19 mouse cellular contexts compared by ENCODE assay signal in the genomic region with DNA sequence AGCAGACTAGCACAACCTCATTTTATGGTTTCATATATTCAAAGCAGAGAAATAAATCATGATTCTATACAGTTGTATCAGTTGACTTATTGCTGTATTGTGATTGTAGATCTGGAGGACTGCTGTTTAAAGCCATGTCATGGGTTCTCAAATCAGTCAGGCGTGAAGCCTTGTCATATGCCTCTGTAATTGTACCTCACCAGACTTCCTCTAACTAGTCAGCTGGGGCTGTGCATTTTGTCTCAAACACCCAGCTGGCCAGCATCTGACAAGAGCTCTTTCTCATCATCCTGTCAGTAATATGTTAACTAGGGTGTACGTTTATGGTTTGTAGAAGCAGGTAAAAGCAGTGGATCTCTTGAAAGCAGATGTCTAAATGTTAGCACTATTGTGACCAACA.
DNase-seq lines count a peak whose midpoint lies in the region; TF ChIP-seq lines count a peak whose summit lies in the region.
"Had no signal": no experiment of that assay in that cellular context is flagged by ENCODE, and none has a peak within 500 bp of the region (broad histone marks: within the 10 kb centered on the region; RNA-seq: fewer than 3 reads in every experiment).

No protein-coding gene starts in this region.

- DNase-seq in embryo, embryonic 11 days, result peak; percentile 17
- DNase-seq in embryo, embryonic 10 days (ENCODE audit: low spot score), result no peak
- peak; percentile 6 for DNase-seq in lung, postnatal 36 days
- DNase-seq in lung, adult 18-20 months, result no peak
- DNase-seq in B cell, adult 2 months, result peak; percentile 72 to 77
- DNase-seq in retina, embryonic 14.5 days (ENCODE audit: low spot score), result peak; percentile 51
- DNase-seq in yolk sac, embryonic 10.5 days (ENCODE audit: low spot score), result no peak
- DNase-seq in lung, adult 2 months, result no peak
- DNase-seq: adrenal gland, postnatal 14 days; cerebellum, adult 2 months; gastrocnemius, postnatal 25 days; kidney, postnatal 10 days; right cerebral cortex, postnatal 14 days had no signal

- no peak for TF ChIP-seq POLR2A in lung, adult 2 months (IDR thresholded peaks at IDR 0.05; ENCODE audit: borderline replicate concordance, extremely low read depth, low read depth, low read length)

- H3K4me3 ChIP-seq in lung, adult 2 months (replicated peaks; ENCODE audit: extremely low read depth, low read depth, low read length), result no peak overlapping the region
- H3K4me3 ChIP-seq: forebrain, embryonic 12.5 days; layer of hippocampus, adult 2 months; left cerebral cortex, adult 2 months; limb, embryonic 10.5 days; lung, embryonic 15.5 days; myocyte had no signal

- WGBS in lung, adult 2 months, result 85% methylated on average over 2 of the region's 2 CpGs

- no peak for TF ChIP-seq CTCF in lung, adult 2 months (IDR thresholded peaks at IDR 0.05; ENCODE audit: insufficient read depth, low read length)

- no peaks in the 10 kb centered on the region for H3K4me1 ChIP-seq in lung, adult 2 months (ENCODE audit: control insufficient read depth, insufficient read depth, low read length)

Comparison
In these comparisons a context has a peak if more than half of its experiments do, and no peak if none do; other contexts are left out.
1. DNase-seq: peak in embryo, embryonic 11 days (single experiment), lung, postnatal 36 days (single experiment), B cell, adult 2 months (2 of 2) and retina, embryonic 14.5 days (single experiment); none in embryo, embryonic 10 days (single experiment), lung, adult 18-20 months (0 of 2), yolk sac, embryonic 10.5 days (single experiment) and lung, adult 2 months (single experiment).